Mouse (Mus musculus) thymus, postnatal 10 days (tissue): ENCODE measurements at regions not wholly inside any gene's neighbourhood (a gene's known extent, or its start where the extent isn't known, plus 50 kb on each side); places are given as distances from the start of the nearest gene placed in this dataset.
A peak's percentile ranks its signal among the peaks of the same experiment; 100 is the strongest.

ENCODE experiments used
- DNase-seq, 2 experiments: peaks; one replicate each; pipeline ENCODE4 v3.0.0; 2021; ENCODE audit warnings: low spot score in 2 of 2

DNA sequence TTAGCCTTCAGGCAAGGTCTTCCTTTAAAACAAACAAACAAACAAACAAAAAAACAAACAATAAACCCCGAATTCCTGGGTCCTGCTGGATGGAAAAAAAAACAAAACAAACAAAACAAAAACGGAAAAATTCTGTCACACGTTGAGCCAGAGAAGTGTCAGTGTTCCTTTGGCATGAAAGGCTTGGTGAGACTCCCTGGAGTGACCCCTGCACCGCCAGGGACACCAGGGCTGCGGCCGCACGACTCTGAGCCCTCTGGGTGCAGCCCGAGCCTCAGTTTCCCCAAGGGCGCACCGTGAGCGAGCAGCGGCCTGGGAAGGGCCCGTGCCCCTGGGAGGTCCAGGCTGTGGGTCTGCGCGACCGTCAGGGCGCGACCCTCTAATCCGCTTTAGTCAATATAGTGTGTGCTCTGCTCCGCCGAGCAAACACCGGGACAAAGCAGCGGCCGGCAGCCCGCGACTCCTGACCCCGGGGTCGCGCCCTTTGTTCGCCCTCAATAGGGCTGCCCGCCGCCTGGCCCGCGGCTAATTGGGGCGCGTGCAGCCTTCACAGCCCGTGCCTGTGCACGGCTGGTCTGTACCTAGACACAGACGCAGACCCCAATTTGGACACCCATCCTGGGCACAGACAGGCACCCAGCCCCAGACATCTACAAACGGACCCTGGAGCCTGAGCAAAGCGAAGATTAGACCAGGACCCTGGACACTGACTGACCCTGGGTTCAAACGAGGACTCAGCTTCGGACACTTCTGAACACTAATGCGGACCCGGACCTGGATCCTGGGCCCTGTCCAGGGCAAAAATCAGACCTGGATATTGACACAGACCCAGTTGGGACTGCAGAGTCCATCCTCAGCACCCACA lies 74.0 kb upstream of the Ppara start:
- no peak for DNase-seq

DNA sequence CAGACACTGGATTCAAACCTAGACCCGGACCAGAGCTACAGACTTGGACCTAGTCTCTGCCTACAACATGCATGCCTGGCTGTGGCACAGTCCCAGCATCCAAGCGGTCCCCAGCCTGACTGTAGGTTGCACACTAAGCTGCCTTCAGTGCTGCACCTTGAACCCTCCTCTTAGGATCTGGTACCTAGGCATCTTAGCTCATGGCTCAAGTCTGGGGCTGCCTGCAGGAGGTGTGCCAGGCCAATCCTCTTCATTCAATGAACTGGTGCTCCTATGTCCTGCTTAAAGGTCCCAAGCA lies 73.4 kb upstream of the Ppara start:
- no peak for DNase-seq

DNA sequence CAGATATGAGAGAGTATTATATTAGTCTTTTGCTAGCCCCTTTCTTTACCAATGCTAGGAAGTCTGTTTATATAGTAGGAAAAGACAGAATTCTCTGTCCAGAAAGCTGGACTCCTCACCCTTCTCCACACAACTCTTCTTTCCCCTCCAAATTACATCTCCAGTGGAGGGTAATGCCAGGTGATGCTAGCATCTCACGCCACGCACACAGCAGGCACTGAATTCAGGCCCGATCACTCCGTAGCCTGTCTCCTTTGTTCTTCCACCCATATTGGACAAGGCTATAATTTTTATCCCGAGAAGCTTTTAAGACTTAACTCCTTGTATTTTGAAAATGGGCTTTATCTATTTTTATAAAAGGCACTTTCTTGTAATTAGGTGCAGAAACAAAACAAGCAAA lies 73.0 kb upstream of the Ppara start:
- no peak for DNase-seq

DNA sequence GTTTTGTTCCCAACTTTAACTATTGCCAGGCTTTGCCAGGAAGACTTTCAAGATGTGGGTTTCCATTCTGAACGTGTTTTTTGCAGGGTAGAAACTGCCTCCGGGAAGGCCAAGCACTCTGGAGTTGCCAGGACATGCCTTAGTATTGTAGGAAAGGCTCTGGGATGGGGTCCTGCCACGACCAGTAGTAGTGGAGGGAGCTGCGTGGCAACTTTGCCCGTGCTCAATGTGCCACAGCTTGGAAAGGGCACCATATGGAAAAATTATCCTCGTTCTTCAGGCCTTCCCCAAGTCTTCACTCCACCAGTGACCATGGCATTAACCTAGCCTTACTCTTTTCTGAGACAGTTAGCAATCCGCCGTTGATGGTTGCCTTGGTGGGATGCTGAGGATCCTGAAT lies 72.5 kb upstream of the Ppara start:
- DNase-seq, result no peak

DNA sequence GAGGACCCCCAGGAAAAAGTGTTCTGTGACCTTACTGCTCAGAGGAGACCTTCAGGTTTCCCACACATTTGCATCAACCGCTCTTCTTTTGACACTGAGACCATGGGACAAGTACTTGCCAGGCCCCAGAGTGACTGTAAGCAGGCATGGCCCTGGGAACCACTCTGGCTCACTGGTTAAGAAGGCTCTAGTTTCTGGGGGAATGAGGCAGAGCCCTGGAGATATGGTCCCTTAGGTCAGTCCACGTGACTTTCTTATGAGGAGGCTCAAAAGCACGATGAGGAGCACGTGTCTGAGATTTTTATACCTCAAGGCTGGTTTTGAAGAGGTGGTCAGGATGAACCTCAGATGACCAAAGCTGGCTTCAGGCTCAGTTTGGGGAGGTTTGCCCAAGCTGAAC lies 72.1 kb upstream of the Ppara start:
- no peak for DNase-seq

DNA sequence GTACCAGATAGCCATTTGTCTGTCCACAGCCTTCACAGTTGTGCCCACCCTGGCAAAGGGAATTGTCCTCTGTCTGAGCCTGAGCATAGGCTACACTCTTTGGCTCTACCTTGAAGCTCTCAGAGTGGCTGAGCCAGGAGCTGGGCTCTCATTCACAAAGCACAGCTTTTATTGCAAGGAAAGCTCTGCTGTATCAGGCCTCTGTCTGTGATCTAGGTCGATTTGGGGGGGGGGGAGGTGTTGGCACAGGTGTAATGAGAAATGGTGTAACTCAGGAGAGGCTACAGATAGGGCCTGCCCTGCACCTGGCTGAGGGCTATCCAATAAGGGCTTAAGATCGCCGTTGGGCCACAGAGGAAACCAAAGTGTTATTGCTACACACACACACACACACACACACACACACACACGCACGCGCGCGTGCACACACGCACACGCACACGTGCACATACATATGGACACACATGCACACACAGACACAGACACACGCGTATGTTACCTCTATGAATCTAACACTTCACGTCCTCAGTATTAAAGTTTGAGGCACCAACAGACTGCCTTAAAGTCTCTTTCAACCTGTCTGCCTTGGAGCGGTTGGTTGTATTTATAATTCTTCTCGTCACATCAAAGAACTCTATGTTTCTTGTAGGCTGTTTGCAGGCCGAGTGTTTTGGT lies 70.9 kb upstream of the Ppara start:
- no peak for DNase-seq

DNA sequence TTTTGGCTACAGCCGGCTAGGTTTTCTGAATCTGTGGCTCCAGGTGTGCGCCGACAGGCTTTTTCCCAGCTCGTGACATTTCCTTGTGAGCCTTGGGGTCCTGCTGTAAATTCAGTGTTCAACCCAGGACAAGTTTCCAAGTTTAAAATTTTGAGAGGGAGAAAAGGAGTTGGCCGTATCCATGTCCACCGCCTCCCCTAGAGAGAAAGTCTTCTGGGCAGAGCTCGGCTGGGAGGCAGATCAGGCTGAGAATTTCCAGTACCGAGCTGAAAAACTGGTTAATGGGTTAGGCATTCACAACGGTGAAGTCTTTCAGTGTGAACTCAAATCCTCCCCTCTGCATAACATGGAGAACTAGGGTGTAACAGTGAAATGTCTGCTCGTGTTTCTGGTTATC lies 70.4 kb upstream of the Ppara start:
- DNase-seq, result no peak

DNA sequence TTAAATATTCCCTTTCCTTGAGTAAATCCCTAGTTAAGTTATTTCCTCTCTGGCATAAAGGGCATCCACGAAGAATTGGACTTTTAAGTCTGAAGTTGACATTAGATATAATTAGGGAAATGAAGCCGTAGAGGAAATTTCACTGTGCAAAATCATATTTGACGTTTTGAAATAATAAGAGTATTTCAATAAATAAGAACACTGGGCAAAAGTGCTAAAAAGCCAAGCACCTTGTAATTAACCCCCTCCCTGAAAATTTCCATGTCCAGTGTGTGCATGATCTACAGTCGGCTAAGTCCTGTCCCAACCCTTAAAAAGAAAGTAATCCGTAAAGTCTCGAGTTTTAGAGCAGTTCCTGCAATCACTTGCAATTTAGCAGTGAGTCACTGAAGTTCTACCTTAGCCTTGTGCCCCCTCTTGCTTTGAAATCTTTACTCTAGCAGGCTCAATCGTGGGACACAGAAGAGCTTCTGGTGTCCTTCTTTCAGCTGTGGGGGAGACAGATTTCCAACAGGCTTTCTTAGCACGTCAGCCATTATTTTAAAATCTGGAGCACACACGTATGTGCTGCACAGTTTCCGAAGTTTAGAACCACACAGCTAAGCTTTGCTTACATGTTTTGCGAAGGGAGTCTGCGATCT lies 69.5 kb upstream of the Ppara start:
- no peak for DNase-seq

DNA sequence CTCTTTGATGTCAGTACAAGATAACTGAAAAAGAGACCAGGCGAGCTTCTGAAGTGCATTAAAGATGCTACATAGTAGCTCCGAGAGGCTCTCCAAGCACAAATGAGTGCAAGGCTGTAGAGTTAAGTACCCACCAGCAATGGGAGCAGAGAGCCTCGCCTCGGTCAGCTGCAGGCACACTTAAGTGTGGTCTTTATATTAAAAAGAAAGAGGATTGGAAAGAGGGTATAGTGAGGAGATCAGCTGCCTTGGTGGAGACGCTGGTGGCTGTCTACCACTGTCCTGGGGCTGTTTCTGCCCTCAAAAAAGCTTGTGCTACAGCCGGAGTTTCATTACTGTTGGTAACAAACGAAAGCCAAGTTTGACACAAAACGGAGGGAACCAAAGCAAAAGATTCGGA lies 68.3 kb upstream of the Ppara start:
- no peak for DNase-seq

DNA sequence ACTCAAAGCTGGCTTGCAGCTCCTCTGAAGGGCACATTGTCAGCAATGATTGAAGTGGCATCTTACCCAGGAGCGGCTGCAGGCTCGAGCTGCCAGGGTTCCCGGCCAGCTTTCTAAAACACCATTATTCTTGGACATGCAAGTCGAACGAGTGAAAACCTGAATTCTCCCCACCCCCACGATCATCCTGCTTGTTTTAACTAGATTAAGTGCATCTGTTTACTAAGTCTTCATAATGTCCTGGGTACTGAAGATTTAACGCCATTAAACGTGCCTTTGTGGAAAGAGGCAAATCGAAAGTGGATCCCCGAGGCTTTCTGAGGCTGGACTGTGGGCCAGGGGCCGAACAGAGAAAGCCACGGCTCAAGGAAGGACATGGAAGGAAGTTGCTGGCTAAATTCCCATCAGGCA lies 67.4 kb upstream of the Ppara start:
- no peak for DNase-seq

DNA sequence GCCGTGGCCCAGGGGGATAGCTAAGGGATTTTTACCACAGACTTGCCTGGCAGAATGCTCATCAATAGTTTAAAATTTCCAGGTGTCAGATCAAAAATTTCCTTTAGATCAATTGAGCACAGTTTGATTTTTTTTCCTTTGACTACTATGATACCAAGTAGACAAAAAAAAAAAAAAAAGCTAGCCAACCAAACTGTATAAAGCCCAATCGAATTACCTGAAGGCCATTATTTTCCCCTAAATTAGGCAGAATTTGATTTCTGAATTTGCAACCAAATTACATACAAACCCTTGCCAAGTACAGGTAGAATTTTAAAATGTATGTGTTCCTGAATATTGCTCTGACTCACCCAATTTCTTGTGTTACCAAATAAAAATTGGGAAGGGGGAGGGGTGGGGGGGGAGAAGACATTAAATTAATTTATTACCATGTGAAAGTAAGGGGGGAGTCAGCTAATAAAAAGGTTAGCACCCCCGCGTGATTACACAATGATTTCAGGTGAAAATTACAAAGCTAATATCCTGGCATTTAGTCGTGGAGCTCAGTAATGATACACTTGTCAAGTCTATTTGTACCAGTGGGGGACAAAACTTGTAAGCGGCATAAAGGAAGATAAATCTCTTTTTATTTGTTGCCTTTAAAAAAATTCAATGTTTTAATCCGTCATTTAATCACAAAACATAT lies 66.7 kb upstream of the Ppara start:
- no peak for DNase-seq

DNA sequence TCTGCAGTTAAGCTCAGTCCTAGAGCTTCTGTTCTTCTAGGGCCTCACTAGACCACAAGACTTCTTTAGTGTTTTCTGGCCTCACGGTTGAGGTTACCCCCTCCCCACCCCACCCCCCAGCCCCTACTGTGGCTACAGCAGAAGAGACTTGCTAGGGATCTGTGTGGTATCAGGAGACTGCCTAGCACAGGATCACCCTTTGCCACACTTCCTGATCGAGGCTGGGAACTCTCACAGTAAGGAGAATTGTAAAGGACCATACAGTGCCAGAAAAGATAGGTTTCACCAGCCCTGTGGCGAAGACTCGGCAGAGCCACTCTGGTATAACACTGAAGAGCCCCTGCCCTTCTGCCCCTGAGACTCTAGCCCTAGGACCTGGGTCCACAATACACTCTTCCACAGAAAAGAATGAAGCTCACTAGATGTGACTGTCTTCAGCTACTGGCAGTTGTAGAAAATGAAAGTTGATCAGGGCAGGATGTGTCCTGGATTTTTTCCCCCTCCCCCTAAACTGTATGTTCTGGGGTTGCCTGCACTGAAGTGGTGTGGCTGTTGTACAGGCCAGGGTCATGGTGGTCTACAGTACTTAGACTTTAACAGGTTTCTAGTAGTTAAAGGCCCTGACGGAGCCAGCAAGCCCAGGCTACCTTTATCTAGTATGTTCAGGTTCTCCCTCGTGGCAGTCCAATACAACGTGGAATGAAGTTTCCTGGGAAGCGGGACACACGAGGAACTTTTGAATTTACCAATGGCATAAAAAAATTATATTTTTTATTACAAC lies 65.7 kb upstream of the Ppara start:
- no peak for DNase-seq

DNA sequence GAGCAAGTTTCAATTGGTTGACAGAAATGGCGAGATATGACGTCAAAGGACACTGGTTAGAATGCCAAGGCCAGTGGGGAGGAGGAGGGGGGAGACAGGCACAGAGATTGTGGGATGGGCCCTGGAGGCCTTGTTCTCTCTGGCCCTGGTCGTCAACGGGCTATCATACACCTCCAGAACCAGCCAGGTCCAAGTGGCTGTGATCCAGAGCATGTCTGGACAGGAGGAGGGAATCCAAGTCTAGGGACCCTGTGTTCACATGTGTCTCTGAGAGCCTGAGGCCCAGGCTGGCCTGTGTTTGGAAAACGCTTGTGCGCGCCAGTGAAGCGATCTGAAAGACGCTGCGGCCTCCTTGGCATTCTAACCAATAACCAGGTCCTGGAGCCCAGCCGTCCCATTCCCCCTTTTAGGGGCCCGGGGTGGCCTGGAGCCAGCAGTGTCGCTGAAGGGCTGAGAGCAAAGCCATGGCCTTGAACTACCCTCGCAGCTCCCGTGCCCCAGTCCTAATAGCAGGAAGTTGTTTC lies 65.1 kb upstream of the Ppara start:
- DNase-seq, result no peak

DNA sequence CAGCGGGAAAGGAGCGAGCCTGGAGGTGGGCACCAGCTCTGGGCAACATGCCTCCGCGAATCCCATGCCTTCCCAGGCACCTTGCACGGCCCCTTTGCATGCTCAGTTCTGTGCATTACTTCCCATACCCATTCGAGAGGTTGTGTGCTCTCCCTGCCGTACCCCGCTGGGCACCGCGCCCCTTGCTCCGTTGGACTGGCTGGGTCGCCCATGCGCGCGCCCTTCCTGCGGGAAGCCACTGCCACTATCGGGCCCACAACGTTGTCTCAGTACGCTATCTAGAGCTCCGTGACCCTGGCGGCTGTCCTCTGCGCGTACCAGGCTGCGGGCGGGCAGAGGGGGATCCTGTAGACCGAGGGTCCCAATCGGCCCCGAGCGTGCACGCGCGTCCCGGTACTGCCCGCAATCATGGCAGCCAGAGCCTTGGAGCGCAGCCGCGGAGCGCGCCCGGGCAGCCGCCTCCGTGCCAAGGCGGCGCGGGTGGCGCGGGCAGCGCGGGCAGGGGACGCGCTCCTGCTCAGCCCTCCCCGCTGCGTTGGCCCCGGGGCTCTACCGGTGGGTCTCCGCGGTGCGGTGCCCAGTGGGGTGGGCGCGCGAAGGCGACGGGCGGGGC lies 64.5 kb upstream of the Ppara start:
- DNase-seq, result peak; percentile 30 to 37

DNA sequence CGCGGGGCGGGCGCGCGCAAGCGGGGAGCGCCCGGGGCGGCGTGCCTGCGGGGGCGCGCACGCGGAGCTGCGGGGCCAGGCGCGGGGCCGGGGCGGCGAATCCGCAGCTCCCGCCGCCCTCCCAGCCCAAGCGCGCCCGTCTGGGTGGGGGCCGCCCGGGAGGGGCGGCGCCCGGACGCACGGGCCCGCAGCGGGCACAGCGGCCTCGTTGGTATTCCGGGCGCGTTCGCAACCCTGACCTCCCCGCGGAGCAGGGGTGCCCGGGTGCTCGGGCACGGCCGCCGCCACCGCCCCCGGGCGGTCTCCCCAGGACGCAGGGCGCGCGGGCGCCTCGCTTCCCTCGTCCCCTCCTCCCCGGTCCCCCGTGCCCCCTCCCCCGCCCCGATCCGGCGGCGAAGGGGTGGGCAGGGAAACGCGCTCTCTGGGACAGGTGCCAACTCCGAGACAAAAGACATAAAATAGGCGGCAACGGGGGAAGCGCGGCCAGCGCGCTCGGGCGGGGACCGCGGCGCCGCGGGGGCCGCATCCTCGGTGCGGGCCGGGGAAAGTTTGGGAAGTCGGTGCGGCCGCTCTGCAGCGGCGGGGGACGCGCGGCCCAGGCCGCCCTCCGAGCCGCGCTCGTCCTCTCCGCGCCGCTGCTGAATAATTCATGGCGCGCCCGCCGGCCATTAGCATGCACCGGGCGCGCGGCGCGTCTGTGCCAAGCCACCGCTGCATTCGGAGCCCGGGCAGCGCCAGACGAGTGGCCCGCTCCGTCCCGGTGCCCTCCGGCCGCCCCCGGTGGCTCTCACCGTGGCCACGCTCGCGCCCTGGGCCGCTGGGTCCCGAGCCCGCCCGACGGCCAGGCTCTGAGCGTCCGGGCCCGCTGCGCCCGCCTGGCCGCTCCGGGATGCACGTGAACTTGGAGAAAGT lies 63.7 kb upstream of the Ppara start:
- peak; percentile 50 to 55 for DNase-seq

DNA sequence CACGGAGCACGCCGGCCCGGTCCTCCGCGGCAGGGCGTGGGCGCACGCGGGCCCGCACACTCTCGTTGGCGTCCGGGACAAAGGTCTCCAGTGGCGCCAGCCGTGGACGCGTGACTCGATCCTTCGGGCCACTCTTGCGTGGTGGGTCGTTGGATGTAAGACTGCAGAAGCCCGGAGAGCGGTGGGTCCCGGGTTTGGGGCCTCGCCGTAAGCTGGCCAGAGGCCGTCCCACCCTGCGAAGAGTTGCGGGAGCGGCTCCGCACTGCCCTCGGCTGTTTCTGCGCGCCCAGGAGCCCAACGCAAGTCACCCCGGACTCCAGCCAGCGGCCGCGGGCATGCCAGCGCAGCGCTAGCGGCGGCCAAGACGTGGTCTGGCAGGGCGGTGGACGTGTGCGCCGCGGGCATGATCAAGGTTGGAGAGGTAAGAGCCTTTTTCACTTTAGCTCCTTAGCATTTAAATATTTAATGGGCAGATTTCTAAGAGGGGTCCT lies 63.0 kb upstream of the Ppara start:
- no peak for DNase-seq

DNA sequence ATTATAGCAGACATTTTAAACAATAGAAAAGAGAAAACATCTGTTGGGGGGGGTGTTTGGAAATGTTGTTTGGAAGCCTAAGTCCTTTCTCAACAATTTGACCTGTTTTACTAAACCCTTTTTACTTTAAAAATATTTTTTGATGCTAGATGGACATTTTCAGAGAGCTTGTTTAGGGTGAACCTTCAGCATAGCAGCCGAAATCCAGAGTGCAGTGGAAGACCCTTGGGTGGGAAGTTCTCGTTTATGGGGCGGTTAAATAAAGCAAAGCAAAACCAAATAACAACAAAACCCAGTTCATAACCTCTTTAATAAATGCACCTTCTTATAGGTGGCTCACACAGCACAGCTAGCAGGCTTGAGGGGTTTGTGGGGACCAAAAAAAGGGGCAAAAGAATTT lies 62.4 kb upstream of the Ppara start:
- DNase-seq, result no peak

DNA sequence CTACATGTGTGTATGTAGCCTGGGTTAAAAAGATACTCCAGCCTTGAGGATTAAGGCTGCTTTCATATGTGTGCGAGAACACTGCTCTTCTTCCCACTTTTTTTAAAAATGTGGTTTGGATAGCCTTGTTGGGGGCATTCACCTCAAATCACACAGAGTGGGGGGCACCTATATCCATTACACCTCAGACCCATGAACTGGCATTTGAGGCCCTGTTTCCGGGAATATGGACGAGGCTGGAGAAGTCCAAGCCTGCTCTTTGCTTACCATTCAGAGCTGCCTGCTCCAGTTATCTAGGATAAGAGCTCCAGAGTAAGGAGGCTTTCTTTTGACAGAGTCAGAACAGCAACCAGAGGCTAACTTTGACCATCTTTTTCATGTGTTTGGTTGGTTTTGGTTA lies 61.9 kb upstream of the Ppara start:
- DNase-seq, result no peak

DNA sequence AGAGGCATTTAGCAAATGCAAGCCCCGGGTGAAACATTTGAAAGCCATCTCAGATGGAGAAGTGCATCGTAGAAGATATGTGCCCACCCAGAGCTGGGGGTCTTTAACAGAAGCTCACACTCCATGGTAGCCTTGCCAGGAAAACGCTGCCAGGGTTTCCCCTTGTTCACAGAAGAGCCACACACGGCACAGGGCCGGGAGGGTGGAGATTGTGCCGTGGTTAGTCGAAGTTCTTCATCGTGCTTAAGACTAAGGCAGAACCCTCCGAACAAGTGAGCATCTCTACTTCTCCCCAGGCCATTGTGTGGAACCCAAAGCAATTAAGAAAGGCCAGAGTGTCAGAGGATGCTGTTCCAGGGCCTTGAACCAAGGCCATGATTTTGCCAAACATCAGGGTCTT lies 61.3 kb upstream of the Ppara start:
- no peak for DNase-seq
